Mouse (Mus musculus): ENCODE measurements around the gene Sox6. TPM values are rescaled to one million over a fixed set of nuclear protein-coding genes. Genes with fewer than 3 reads are reported as not detected.
A peak's percentile ranks its signal among the peaks of the same experiment; 100 is the strongest.

Sox6 gene
- polyA plus RNA-seq, 1 experiment from 2014 or later: 20.9 TPM

DNA sequence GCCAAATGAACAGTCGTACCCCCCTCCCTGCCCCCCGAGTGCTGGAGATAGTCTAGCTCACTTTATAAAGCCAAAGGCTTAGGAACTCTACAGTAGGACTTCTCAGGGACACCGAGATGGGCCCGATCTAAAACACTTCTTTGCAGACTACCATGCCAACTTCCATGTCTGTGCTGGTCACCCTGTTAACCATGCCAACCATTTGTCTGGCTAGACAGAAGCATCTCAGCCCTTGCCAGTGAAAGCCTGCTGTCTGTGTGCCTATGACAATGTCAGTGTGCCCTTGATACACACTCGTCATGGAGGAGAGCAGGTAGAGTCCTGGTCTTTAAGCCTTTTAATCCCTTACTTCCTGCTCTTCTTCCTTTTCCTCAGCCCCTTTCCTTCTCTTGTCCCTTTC lies 527.5 kb downstream of the Sox6 start:
- H3K4me1 ChIP-seq (replicated peaks; ENCODE audit: control insufficient read depth, insufficient read depth, low read length): no peaks in the 10 kb centered on the region
- H3K4me3 ChIP-seq (ENCODE audit: low read length): no peak overlapping the region
- no peaks in the 10 kb centered on the region for H3K36me3 ChIP-seq (ENCODE audit: control insufficient read depth, insufficient read depth, low read length)
- ATAC-seq (ENCODE audit: low read depth): no peak
- H3K27ac ChIP-seq (ENCODE audit: low read length): no peak overlapping the region
- no peaks in the 10 kb centered on the region for H3K9me3 ChIP-seq (ENCODE audit: control insufficient read depth, low read length)
- no peak overlapping the region for H3K4me2 ChIP-seq (ENCODE audit: low read depth, low read length)
- no peak overlapping the region for H3K9ac ChIP-seq (ENCODE audit: low read length)
- 65% methylated on average over 5 of the region's 5 CpGs for WGBS
- no peaks in the 10 kb centered on the region for H3K27me3 ChIP-seq (ENCODE audit: control insufficient read depth, insufficient read depth, low read depth, low read length)

GRCm38 (mm10) chr7:115510045-115510444 lies 528.6 kb downstream of the Sox6 start:
- no peak for ATAC-seq (ENCODE audit: low read depth)
- no peak overlapping the region for H3K4me2 ChIP-seq (ENCODE audit: low read depth, low read length)
- H3K36me3 ChIP-seq (ENCODE audit: control insufficient read depth, insufficient read depth, low read length): no peaks in the 10 kb centered on the region
- no peak overlapping the region for H3K9ac ChIP-seq (ENCODE audit: low read length)
- no peak overlapping the region for H3K4me3 ChIP-seq (ENCODE audit: low read length)
- 72% methylated on average over 5 of the region's 5 CpGs for WGBS
- no peaks in the 10 kb centered on the region for H3K4me1 ChIP-seq (replicated peaks; ENCODE audit: control insufficient read depth, insufficient read depth, low read length)
- H3K27me3 ChIP-seq (ENCODE audit: control insufficient read depth, insufficient read depth, low read depth, low read length): no peaks in the 10 kb centered on the region
- no peaks in the 10 kb centered on the region for H3K9me3 ChIP-seq (ENCODE audit: control insufficient read depth, low read length)
- H3K27ac ChIP-seq (ENCODE audit: low read length): no peak overlapping the region

GRCm38 (mm10) chr7:115506385-115506784 lies 532.2 kb downstream of the Sox6 start:
- Histone ChIP-seq H3K4me3 (ENCODE audit: low read length) (no peak overlapping the region), H3K9ac (ENCODE audit: low read length) (no peak overlapping the region), H3K36me3 (ENCODE audit: control insufficient read depth, insufficient read depth, low read length) (no peaks in the 10 kb centered on the region), H3K4me2 (ENCODE audit: low read depth, low read length) (no peak overlapping the region), H3K4me1 (replicated peaks; ENCODE audit: control insufficient read depth, insufficient read depth, low read length) (peaks cover 10% of the 10 kb centered on the region), H3K9me3 (ENCODE audit: control insufficient read depth, low read length) (no peaks in the 10 kb centered on the region), H3K27me3 (ENCODE audit: control insufficient read depth, insufficient read depth, low read depth, low read length) (no peaks in the 10 kb centered on the region), H3K27ac (ENCODE audit: low read length) (no peak overlapping the region)
- 89% methylated on average over 6 of the region's 6 CpGs for WGBS
- no peak for ATAC-seq (ENCODE audit: low read depth)

- Histone ChIP-seq H3K4me2 (ENCODE audit: low read depth, low read length) (no peak overlapping the region), H3K9ac (ENCODE audit: low read length) (no peak overlapping the region), H3K36me3 (ENCODE audit: control insufficient read depth, insufficient read depth, low read length) (no peaks in the 10 kb centered on the region), H3K27ac (ENCODE audit: low read length) (peak overlapping the region; percentile 64), H3K27me3 (ENCODE audit: control insufficient read depth, insufficient read depth, low read depth, low read length) (no peaks in the 10 kb centered on the region), H3K4me1 (replicated peaks; ENCODE audit: control insufficient read depth, insufficient read depth, low read length) (peaks cover 22% of the 10 kb centered on the region), H3K9me3 (ENCODE audit: control insufficient read depth, low read length) (no peaks in the 10 kb centered on the region), H3K4me3 (ENCODE audit: low read length) (no peak overlapping the region)
- WGBS: 11% methylated on average over 3 of the region's 3 CpGs
- ATAC-seq (ENCODE audit: low read depth): peak; percentile 92
Measured at GRCm38 (mm10) chr7:115501497-115501896, 537.1 kb downstream of the Sox6 start.

- H3K4me3 ChIP-seq (ENCODE audit: low read length): no peak overlapping the region
- no peaks in the 10 kb centered on the region for H3K9me3 ChIP-seq (ENCODE audit: control insufficient read depth, low read length)
- H3K9ac ChIP-seq (ENCODE audit: low read length): no peak overlapping the region
- no peak for ATAC-seq (ENCODE audit: low read depth)
- H3K36me3 ChIP-seq (ENCODE audit: control insufficient read depth, insufficient read depth, low read length): no peaks in the 10 kb centered on the region
- no peaks in the 10 kb centered on the region for H3K27me3 ChIP-seq (ENCODE audit: control insufficient read depth, insufficient read depth, low read depth, low read length)
- peaks cover 22% of the 10 kb centered on the region for H3K4me1 ChIP-seq (replicated peaks; ENCODE audit: control insufficient read depth, insufficient read depth, low read length)
- H3K4me2 ChIP-seq (ENCODE audit: low read depth, low read length): no peak overlapping the region
- peak overlapping the region; percentile 64 for H3K27ac ChIP-seq (ENCODE audit: low read length)
Measured at GRCm38 (mm10) chr7:115500825-115501224, 537.8 kb downstream of the Sox6 start.

- Histone ChIP-seq H3K9me3 (ENCODE audit: control insufficient read depth, low read length) (no peaks in the 10 kb centered on the region), H3K4me3 (ENCODE audit: low read length) (no peak overlapping the region), H3K4me1 (replicated peaks; ENCODE audit: control insufficient read depth, insufficient read depth, low read length) (peaks cover 22% of the 10 kb centered on the region), H3K27me3 (ENCODE audit: control insufficient read depth, insufficient read depth, low read depth, low read length) (no peaks in the 10 kb centered on the region), H3K9ac (ENCODE audit: low read length) (no peak overlapping the region), H3K36me3 (ENCODE audit: control insufficient read depth, insufficient read depth, low read length) (no peaks in the 10 kb centered on the region), H3K4me2 (ENCODE audit: low read depth, low read length) (no peak overlapping the region), H3K27ac (ENCODE audit: low read length) (no peak overlapping the region)
- peak; percentile 59; the same call in 1 of the 2 replicates for ATAC-seq (ENCODE audit: low read depth)
- 22% methylated on average over 7 of the region's 7 CpGs for WGBS
Measured at GRCm38 (mm10) chr7:115500170-115500569, 538.4 kb downstream of the Sox6 start.

DNA sequence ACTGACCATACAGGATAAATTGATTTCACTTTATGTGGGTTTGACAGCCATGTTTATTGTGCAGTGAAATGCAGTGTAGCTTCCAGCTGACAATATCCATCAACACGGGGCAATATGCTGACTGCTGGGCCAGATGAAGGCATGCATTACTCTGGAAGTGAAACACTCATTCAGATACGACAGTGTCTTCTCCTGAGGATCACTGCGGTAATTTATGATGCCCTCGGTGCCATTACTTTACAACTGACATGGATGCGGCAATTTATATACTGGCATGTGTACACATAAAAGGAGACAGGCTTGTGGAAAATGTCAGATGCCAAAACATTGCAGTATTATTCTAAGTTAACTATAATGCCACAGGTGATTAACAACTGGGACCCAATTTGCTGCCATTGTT lies 546.9 kb downstream of the Sox6 start:
- Histone ChIP-seq H3K4me2 (ENCODE audit: low read depth, low read length) (no peak overlapping the region), H3K27ac (ENCODE audit: low read length) (no peak overlapping the region), H3K4me3 (ENCODE audit: low read length) (no peak overlapping the region), H3K9ac (ENCODE audit: low read length) (no peak overlapping the region), H3K4me1 (replicated peaks; ENCODE audit: control insufficient read depth, insufficient read depth, low read length) (no peaks in the 10 kb centered on the region), H3K27me3 (ENCODE audit: control insufficient read depth, insufficient read depth, low read depth, low read length) (no peaks in the 10 kb centered on the region), H3K9me3 (ENCODE audit: control insufficient read depth, low read length) (no peaks in the 10 kb centered on the region), H3K36me3 (ENCODE audit: control insufficient read depth, insufficient read depth, low read length) (no peaks in the 10 kb centered on the region)
- WGBS: 82% methylated on average over 5 of the region's 5 CpGs
- no peak for ATAC-seq (ENCODE audit: low read depth)

DNA sequence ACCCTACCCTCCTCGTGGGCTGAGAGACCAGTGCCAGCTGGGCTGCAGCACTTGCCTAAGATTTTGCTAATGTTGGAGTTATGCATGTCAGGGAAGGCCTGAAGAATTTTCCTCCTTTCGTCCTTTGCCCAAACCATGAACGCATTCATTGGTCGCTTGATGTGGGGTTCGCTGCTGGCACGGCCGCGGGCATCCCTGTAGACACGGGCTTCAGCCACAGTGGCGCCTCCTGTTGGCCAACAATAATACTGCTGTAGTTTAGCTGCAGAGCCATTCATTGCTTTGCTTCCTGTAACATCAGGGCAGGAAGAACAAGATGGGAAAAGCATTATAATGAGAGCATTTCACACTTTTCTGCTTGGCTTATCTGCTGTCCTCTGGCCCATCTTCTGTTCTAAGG lies 549.0 kb downstream of the Sox6 start:
- Histone ChIP-seq H3K9me3 (ENCODE audit: control insufficient read depth, low read length) (no peaks in the 10 kb centered on the region), H3K36me3 (ENCODE audit: control insufficient read depth, insufficient read depth, low read length) (no peaks in the 10 kb centered on the region), H3K27me3 (ENCODE audit: control insufficient read depth, insufficient read depth, low read depth, low read length) (no peaks in the 10 kb centered on the region), H3K4me2 (ENCODE audit: low read depth, low read length) (no peak overlapping the region), H3K4me1 (replicated peaks; ENCODE audit: control insufficient read depth, insufficient read depth, low read length) (no peaks in the 10 kb centered on the region), H3K9ac (ENCODE audit: low read length) (no peak overlapping the region), H3K27ac (ENCODE audit: low read length) (no peak overlapping the region), H3K4me3 (ENCODE audit: low read length) (no peak overlapping the region)
- 63% methylated on average over 10 of the region's 10 CpGs for WGBS
- no peak for ATAC-seq (ENCODE audit: low read depth)

GRCm38 (mm10) chr7:115486431-115486830 lies 552.2 kb downstream of the Sox6 start:
- Histone ChIP-seq H3K4me3 (ENCODE audit: low read length) (no peak overlapping the region), H3K4me1 (replicated peaks; ENCODE audit: control insufficient read depth, insufficient read depth, low read length) (no peaks in the 10 kb centered on the region), H3K9me3 (ENCODE audit: control insufficient read depth, low read length) (no peaks in the 10 kb centered on the region), H3K36me3 (ENCODE audit: control insufficient read depth, insufficient read depth, low read length) (no peaks in the 10 kb centered on the region), H3K27ac (ENCODE audit: low read length) (no peak overlapping the region), H3K27me3 (ENCODE audit: control insufficient read depth, insufficient read depth, low read depth, low read length) (no peaks in the 10 kb centered on the region), H3K9ac (ENCODE audit: low read length) (no peak overlapping the region), H3K4me2 (ENCODE audit: low read depth, low read length) (no peak overlapping the region)
- no peak for ATAC-seq (ENCODE audit: low read depth)
- whole genome bisulfite sequencing: 91% methylated on average over 12 of the region's 12 CpGs
